Mouse (Mus musculus): ENCODE measurements around the gene Smtnl1. TPM values are rescaled to one million over a fixed set of nuclear protein-coding genes. Genes with fewer than 3 reads are reported as not detected.

Smtnl1 gene
- polyA plus RNA-seq, 1 experiment from 2014 or later = not detected

Other genes starting within 250 kb of the Smtnl1 start
- gene Ctnnd1, start 171.9 kb downstream of the Smtnl1 start, polyA plus RNA-seq (2014; fragmentation: Nextera tagmentation; extraction: Ambion mirVana) = 33.4 and 36.2 TPM in 2 replicates
- gene Btbd18, start 163.6 kb downstream of the Smtnl1 start, polyA plus RNA-seq (2014; fragmentation: Nextera tagmentation; extraction: Ambion mirVana) = 0.36 and 0.77 TPM in 2 replicates
- gene Selenoh, start 151.9 kb downstream of the Smtnl1 start, polyA plus RNA-seq (2014; fragmentation: Nextera tagmentation; extraction: Ambion mirVana) = 494 and 502 TPM in 2 replicates
- gene Gm28635, start 144.6 kb downstream of the Smtnl1 start, polyA plus RNA-seq (2014; fragmentation: Nextera tagmentation; extraction: Ambion mirVana) = not detected in 2 replicates
- gene Med19, start 144.2 kb downstream of the Smtnl1 start, polyA plus RNA-seq (2014; fragmentation: Nextera tagmentation; extraction: Ambion mirVana) = 68.3 and 69.2 TPM in 2 replicates
- 177 and 184 TPM in 2 replicates for gene Tmx2, start 143.5 kb downstream of the Smtnl1 start, polyA plus RNA-seq (2014; fragmentation: Nextera tagmentation; extraction: Ambion mirVana)
- gene Zdhhc5, start 107.5 kb downstream of the Smtnl1 start, polyA plus RNA-seq (2014; fragmentation: Nextera tagmentation; extraction: Ambion mirVana) = 27.7 and 28.4 TPM in 2 replicates
- gene Clp1, start 95.3 kb downstream of the Smtnl1 start, polyA plus RNA-seq (2014; fragmentation: Nextera tagmentation; extraction: Ambion mirVana) = 44.5 and 45.1 TPM in 2 replicates
- gene Ypel4, start 88.6 kb downstream of the Smtnl1 start, polyA plus RNA-seq (2014; fragmentation: Nextera tagmentation; extraction: Ambion mirVana) = 12.7 and 13.2 TPM in 2 replicates
- 3.7 and 4.3 TPM in 2 replicates for gene Gm19426, start 79.0 kb downstream of the Smtnl1 start, polyA plus RNA-seq (2014; fragmentation: Nextera tagmentation; extraction: Ambion mirVana)
- gene Serping1, start 47.2 kb downstream of the Smtnl1 start, polyA plus RNA-seq (2014; fragmentation: Nextera tagmentation; extraction: Ambion mirVana) = 30.4 and 35.7 TPM in 2 replicates
- gene Ube2l6, start 23.8 kb downstream of the Smtnl1 start, polyA plus RNA-seq (2014; fragmentation: Nextera tagmentation; extraction: Ambion mirVana) = 36.6 and 38.4 TPM in 2 replicates
- 43.0 and 43.4 TPM in 2 replicates for gene Timm10, start 4.3 kb upstream of the Smtnl1 start, polyA plus RNA-seq (2014; fragmentation: Nextera tagmentation; extraction: Ambion mirVana)
- gene Slc43a1, start 16.2 kb upstream of the Smtnl1 start, polyA plus RNA-seq (2014; fragmentation: Nextera tagmentation; extraction: Ambion mirVana) = 22.0 and 27.5 TPM in 2 replicates
- 5.2 and 6.5 TPM in 2 replicates for gene Rtn4rl2, start 64.1 kb upstream of the Smtnl1 start, polyA plus RNA-seq (2014; fragmentation: Nextera tagmentation; extraction: Ambion mirVana)
- 18.0 and 18.2 TPM in 2 replicates for gene Slc43a3, start 113.9 kb upstream of the Smtnl1 start, polyA plus RNA-seq (2014; fragmentation: Nextera tagmentation; extraction: Ambion mirVana)
- gene Prg2, start 157.8 kb upstream of the Smtnl1 start, polyA plus RNA-seq (2014; fragmentation: Nextera tagmentation; extraction: Ambion mirVana) = not detected in 2 replicates
- gene Prg3, start 165.6 kb upstream of the Smtnl1 start, polyA plus RNA-seq (2014; fragmentation: Nextera tagmentation; extraction: Ambion mirVana) = not detected in 2 replicates
- gene Ssrp1, start 214.6 kb upstream of the Smtnl1 start, polyA plus RNA-seq (2014; fragmentation: Nextera tagmentation; extraction: Ambion mirVana) = 375 and 413 TPM in 2 replicates
- 1.6 and 1.9 TPM in 2 replicates for gene P2rx3, start 214.8 kb upstream of the Smtnl1 start, polyA plus RNA-seq (2014; fragmentation: Nextera tagmentation; extraction: Ambion mirVana)
- gene Tnks1bp1, start 225.4 kb upstream of the Smtnl1 start, polyA plus RNA-seq (2014; fragmentation: Nextera tagmentation; extraction: Ambion mirVana) = 10.0 and 10.2 TPM in 2 replicates

Measured in forebrain, embryonic 11.5 days (tissue).